Mouse (Mus musculus) testis, postnatal 10 days (tissue): ENCODE results near the gene Ssbp2.

ENCODE experiments used
- DNase-seq: peaks from one replicate; pipeline ENCODE4 v3.0.0; 2021; ENCODE audit warnings: low spot score

Gene Ssbp2

GRCm38 (mm10) chr13:91529821-91530220, 69.7 kb downstream of the Ssbp2 start:
- no peak for DNase-seq

DNA sequence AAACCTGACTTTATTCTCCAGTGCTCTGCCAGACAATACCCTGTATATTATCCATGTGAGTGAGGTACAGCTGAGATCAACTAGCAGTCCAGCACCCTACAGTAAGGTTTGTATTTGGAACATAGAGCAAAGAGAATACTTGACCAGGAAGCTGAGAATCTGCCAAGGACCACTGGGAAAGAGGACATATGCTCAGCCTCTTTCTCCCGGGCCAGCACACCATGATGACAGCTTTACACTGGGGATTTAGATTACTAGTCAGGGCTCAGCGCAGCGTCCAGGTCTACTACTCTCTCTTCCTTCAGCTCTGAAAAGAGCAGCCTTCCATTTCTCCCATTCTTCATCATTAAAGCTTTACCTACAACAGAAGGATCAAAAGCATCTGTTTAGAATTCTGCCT, 76.6 kb downstream of the Ssbp2 start:
- no peak for DNase-seq

DNA sequence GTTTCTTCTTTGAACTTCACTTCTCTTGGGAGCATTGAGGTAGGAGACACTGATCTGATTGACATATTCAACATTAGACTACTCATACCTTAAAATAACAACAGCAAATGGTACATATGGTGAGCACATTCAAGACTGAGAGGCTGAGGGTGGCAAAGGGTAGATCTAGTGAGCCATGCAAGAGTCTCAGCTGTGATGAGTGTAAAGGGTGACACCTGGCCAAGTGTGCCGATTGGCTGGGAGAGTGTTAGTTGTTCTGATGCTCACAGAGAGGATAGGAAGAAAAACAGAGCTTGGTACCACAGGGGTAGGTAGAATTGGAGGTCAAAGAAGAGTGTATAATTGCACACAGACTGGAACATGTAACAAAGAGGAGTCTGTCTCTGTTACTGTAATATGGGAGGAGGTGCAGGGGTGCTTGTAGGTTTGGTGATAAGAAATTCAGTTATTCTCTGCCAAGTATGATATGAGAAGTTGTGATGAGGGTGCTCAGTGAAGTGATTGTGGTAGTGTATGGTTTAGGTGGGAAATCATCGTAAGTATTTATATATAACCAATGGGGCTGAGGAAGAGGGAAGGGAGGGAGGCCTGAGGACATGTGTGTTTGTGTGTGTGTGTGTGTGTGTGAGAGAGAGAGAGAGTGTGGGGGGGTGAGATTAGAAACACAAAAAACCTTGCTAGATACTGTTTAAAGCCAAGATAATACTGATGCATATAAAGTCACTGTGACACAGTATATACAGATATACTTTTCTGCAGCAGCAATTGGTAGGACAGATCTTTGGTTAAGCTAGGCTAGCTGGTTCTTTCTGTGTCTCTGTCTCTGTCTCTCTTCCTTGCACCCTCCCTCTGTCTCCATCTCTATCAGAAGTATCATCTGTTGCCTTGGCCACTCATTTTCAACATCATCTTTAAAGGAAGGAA, 80.3 kb downstream of the Ssbp2 start:
- no peak for DNase-seq

GRCm38 (mm10) chr13:91541069-91541429, 81.0 kb downstream of the Ssbp2 start:
- DNase-seq, result no peak

- no peak for DNase-seq
Measured at GRCm38 (mm10) chr13:91543555-91543954, 83.5 kb downstream of the Ssbp2 start.

DNA sequence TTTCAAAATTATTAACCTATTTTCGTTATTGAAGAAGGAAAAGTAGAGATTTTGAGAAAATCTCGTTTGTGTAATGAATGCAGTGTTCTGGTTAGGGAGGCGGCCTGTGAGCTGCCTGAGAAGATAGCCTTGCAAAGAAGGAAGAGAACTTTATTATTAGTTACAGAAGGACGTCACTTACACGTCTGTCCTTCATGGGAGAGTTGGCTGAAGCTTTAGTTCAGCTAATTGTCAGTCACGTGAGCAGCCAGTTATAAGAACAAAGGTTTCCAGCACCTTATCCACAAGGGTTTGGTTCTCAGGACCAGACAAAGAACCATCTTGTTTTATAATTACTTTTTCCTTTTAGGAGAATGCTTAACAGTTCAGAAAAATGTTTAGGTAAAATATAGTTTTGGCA, 104.0 kb downstream of the Ssbp2 start:
- no peak for DNase-seq

DNA sequence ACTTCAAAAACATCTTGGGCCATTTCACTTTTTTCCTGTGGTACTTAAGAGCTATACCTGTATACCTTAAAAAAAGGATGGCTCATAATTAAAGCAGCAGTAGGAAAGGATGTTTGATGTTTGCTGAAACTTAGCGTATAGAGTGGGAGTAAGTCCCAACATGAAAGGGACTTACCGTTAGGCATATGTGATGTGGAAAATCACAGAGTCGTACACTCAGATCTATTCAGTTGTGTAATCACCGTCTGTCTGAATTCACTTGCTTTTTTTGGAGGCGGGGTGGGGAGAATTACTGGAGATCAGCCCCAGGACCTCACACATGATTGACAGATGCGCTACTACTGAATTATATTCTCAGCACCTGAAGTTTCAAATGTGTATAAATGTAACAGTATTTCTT, 104.7 kb downstream of the Ssbp2 start:
- no peak for DNase-seq

GRCm38 (mm10) chr13:91581504-91581903, 121.4 kb downstream of the Ssbp2 start:
- DNase-seq, result no peak

DNA sequence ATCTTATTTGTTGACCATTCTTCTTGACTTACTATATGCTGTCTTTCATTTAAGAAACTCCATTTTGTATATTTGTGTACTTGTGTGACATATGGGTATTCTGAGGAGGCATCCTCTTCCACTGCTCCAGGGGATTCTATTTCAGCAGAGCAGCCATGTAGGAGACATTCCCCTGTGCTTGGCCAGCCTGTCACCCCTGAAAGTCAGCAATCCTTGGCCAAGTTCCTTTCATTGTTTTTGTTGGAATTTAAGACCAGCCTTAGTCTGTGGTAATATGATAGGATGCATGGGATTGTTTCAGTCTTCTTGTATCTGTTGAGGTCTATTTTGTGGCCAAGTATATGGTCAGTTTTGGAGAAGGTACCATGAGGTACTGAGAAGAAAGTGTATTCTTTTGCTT, 122.1 kb downstream of the Ssbp2 start:
- no peak for DNase-seq

GRCm38 (mm10) chr13:91586368-91586767, 126.3 kb downstream of the Ssbp2 start:
- no peak for DNase-seq

- no peak for DNase-seq
Measured at GRCm38 (mm10) chr13:91588475-91588874, 128.4 kb downstream of the Ssbp2 start.

DNA sequence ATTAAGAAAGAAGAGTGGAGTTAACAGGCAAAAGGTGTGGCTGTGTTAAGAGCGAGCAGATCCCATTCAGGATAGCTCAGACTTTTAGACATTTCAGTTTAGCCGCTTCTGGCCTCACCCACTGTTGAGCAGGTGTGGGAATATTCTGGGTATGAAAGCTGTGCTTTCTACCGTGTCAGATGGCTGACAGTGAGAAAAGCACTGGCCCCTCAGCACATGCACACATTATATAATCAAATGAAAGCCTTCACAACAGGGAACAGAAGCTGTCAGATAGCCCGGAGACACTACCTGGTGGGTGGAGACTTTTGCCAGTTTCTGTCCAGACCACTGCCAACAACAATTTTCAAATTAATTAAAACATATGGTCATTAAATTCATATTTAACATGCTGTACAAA, 131.8 kb downstream of the Ssbp2 start:
- DNase-seq, result no peak

DNA sequence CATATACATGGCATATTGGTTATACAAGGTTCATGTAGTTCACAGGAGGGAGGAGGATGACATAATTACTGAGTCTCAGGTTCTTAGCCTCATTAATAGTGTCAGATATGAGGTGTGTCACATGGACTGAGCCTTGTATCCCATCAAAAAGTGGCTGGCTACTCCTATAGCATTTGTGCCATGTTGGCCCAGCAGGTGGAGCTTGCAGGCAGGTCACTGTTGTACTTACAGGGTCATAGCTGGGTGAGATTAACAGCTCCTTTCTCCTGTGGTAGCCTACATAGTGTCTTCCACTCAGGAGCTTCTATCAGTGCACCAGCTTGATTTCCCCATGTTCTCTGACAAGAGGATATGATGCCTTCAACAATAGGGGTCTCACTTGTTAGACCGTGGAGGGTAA, 135.2 kb downstream of the Ssbp2 start:
- DNase-seq, result no peak

DNA sequence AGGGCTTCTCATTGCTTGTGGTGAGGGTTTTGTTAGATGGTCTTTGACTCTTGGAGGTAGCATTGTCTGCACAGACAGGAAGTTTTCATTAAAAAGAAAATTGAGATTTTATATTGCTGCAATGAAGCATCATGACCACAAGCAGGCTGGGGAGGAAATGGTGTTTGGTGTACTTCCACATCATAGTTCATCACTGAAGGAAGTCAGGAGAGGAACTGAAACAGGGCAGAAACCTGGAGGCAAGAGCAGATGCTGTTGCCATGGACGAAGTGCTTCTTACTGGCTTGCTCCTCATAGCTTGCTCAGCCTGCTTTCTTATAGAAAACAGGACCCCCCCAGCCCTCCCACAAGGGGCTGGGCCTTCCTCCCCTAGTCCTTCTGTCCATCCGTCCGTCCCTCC, 139.5 kb downstream of the Ssbp2 start:
- DNase-seq, result no peak

DNA sequence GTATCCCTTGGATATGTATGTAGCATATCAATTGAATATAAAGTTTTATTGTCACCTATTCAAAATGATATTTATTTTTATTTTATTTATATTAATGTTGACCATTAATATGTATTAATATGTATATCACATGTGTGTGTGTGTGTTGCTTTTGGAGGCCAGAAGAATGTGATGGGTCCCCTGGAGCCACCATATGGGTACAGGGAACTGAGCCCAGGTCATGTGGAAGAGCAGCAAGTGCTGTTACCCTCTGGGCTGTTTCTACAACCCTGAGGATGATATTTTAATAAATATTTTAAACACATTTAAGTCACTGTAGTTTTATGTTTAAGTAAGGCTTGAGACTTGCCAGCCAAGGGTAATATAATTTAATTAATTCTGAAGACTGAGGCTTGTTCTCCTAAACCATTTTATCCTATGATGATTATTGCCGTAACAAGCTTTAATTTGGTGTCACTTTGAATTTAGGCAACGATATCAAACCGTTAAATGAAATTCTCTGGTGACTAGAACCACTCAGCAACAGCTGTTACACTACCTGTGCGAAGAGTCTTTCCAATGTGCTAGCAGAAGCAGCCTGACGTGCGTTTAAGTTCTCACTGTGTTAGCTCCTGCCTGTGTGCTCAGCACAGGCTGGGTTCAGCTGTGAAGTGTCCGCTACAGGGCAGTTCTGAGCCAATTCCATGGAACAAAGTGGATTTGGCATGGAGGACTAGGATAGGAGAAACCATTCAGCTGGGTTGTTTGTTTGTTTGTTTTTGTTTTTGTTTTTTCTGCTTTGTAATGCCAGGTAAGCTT, 145.2 kb downstream of the Ssbp2 start:
- DNase-seq, result no peak

DNA sequence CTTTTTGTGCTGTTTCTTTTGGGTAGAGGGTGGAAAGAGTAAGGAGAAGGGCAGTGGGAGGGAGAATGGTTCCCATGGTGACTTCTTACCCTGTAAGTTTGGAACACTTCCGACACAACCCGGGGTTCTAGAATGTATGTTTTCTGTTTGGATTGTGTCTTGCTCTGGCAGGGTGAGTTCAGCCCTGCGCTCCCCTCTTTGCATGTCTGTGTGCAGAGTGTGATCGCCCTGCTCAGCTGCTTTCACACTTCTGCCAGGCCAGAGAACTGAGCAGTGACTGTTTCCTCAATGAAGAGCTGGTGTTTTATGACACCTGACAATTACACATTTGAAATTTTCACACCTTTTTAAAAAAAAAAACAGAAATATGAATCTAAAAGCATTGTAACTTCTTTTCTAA, 150.5 kb downstream of the Ssbp2 start:
- DNase-seq, result no peak

GRCm38 (mm10) chr13:91611909-91612308, 151.8 kb downstream of the Ssbp2 start:
- no peak for DNase-seq

DNA sequence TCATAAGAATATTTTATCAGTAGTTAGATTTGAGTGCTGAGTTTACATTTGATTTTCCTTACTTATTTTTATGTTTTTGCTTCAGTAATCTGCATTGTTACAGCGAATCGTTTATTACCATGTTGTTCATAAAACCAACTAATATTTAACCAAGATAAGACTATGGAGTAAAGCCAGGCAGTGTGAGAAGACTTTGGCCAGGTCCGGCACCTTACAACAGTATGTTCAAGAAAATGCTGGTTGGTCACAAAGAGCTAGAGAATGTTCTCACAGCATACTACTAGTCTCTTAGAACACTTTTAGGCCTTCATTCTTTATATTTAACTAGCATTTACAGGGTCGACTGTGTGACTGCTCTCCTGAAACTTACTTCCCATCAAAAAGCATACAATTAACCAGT, 152.5 kb downstream of the Ssbp2 start:
- DNase-seq, result no peak

GRCm38 (mm10) chr13:91616050-91616449, 156.0 kb downstream of the Ssbp2 start:
- DNase-seq, result no peak

DNA sequence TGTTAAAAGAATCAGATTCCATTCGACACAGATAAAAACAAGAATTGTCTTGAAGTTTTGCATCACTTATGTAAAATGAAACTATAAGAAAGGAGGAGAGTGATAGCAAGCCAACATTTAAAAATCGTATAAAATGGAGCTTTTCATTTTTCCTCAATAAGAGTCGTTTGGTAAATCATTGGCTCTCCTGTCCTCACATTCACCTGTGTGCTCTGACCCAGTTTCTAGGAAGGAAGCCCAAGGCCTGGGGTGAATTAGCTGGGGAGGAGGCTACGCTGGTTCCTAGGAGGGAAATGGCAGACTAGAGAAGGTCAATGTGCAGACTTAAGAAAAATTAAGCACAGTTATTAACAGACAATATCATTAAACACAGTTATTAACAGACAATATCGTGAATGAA, 156.8 kb downstream of the Ssbp2 start:
- no peak for DNase-seq

- no peak for DNase-seq
Measured at GRCm38 (mm10) chr13:91619431-91619830, 159.3 kb downstream of the Ssbp2 start.

GRCm38 (mm10) chr13:91620541-91620940, 160.5 kb downstream of the Ssbp2 start:
- no peak for DNase-seq

GRCm38 (mm10) chr13:91631291-91631799, 171.3 kb downstream of the Ssbp2 start:
- no peak for DNase-seq
